Mouse (Mus musculus): ENCODE measurements at regions not wholly inside any gene's neighbourhood (a gene's known extent, or its start where the extent isn't known, plus 50 kb on each side); places are given as distances from the start of the nearest gene placed in this dataset.

- TF ChIP-seq CTCF (IDR thresholded peaks at IDR 0.05) (no peak), POLR2A (IDR thresholded peaks at IDR 0.05; ENCODE audit: insufficient read depth, low read depth, low read length) (no peak)
Measured at GRCm38 (mm10) chr11:7404666-7405065, 190.9 kb upstream of the Igfbp3 start.

Data from heart, adult 2 months (tissue).